Mouse (Mus musculus): ENCODE data around the gene Ypel5. TPM values are rescaled to one million over a fixed set of nuclear protein-coding genes. Genes with fewer than 3 reads are reported as not detected.

The Ypel5 gene
- total RNA-seq, 4 experiments from 2014 or later = 78.4 to 101 (median 92.9) TPM

DNA sequence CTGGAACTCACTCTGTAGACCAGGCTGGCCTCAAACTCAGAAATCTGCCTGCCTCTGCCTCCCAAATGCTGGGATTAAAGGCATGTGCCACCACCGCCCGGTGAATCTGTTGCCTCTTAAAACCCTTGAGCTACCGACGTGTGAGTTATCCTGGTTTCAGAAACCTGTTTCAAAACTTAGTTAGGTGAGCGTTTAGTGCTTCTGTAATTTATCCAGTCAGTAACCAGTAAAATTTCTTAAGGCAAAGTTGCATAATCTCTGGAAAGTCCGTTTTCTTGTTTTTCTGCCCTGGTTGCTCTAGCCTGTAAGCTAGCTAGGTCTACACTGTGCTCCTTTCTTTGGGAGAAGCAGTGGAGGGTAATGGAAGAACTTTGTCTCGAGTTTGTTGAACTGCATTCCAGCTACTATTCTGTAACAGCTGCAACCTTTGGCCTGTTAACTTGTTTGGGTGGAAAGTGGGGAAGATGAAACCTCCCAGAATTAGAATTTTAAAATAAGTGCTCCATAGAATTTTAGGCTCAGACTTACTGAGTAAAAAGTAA is 8.8 kb downstream of the Ypel5 start:
- no peak for DNase-seq

DNA sequence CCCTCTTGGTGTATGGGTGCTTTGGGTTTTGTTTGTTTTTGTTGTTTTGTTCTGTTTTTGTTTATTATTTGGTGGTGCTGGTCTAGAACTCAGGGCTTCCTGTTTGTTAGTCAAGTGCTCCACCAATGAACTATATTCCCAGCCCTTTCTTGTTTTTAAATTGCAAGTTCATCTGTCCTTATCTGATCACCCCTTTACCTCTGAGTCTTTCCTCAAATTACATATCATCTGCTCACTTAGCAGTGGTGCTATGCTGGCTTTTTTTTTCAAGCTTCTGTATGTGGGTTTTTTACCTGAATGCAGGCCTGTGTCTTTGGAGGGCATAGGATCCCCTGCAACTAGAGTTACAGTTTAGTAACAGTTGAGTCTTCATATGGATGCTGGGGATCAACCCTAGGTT is 9.3 kb downstream of the Ypel5 start:
- DNase-seq = no peak

DNA sequence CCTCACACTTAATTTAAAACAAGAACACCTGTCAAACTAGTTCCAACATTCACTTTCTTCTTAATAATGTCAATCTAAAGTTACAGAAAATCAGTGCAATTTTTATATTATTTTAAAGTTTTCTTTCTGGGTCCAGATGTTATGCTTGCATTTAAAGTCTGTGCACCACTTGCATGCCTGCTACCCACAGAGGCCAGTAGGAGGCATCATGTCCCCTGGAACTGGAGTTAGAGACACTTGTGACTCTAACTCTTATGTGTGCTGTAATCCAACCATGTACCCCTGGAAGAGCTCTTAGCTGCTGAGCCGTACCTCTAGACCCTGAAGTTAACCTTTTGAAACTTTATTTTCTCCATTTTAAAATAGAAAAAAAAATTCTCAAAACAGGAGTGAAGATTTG is 19.0 kb downstream of the Ypel5 start:
- no peak for DNase-seq

DNA sequence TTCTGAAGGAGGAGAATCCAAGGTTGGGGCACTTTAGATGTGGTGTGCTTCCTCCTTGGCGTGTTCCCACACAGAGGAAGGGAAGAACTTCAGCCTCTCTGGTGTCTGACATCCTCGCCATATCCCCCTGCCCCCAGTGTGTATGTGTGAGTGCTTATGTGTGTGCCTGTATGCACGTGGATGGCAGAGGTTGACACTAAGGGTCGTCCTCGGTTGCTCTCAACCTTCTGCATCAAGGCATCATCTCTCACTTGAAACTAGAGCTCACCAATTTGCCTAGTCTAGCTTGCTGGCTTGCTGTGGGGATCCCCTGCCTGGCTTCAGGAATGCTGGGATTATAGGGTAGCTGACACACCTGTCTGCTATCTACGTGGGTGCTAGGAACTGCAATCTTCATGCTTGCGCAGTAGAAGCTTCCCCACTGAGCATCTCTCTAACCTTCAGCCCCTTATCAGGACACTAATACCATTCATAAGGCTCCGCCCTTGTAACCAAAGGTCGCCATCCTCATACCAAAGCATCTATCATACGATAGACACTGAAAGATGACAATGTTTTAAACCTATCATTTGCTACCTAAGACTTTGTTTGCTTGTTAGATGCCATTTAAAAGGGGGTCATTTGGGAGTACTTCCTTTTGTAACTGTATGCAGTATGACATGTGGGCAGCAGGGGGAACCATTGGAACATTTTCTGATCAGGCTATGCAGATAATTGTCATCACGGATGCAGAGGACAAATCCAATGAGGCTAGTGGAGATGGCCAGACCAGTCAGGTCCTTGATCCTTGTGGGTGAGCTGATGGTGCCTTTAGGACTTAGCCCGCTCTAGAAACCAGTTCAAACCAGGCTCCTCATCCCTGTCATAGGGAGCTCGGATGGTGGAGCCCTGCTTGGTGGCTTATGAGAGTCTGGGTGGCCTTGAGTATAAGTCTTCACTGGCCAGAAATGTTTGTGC is 21.7 kb downstream of the Ypel5 start:
- no peak for DNase-seq

DNA sequence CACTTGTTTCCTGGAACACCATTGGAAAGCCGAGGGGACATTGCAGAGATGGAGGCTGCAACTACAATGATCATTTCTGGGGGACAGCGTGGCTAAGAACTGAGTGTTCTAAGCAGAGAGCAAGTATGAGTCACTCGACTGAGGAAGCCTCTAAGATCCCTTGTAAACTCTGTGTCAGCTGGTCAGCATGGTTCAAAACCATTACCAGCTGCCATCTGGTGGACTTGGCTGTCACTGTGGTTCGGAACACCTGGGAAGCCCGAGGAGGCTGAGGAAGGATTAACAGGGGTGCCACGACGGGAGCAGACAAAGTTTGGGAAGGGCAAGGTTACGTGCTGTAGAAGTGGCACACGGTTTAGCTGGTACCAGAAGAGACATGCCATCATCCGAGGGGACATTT is 27.0 kb downstream of the Ypel5 start:
- DNase-seq = no peak

DNA sequence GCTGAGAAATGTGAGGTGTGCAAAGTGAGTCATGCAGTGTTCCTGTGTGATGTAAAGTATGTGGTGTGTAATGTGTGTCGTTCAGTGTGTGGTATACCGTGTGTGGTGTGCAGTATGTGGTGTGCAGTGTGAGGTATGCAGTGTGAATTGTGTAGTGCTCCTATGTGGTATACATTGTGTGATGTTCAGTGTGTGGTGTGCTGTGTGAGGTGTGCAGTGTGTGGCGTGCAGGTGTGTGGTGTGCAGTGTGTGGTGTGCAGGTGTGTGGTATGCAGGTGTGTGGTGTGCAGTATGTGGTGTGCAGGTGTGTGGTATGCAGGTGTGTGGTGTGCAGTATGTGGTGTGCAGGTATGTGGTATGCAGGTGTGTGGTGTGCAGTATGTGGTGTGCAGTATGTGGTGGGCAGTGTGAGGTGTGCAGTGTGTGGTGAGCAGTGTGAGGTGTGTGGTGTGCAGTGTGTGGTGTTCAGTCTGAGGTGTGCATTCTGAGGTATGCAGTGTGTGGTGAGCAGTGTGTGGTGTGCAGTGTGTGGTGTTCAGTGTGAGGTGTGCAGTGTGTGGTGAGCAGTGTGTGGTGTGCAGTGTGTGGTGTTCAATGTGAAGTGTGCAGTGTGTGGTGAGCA is 30.5 kb downstream of the Ypel5 start:
- no peak for DNase-seq

DNA sequence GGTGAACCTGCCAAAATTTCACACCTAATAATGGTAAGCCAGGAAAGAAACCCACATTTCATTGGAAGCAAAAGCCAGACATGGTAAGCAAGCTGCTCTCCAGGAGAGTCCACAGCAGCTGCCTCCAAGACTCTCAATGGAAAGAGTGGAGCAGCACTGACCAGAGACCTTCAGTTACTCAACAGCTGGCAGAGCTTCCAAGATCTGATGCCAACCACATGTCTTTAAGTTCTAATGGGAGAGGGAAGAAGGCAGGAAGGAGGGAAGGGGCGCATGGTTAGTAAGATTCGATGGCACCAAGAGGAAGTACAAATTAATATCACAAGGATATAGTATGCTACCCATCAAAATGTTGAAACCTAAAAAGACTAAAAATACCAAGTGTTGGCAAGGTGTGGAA is 31.9 kb downstream of the Ypel5 start:
- DNase-seq = no peak

DNA sequence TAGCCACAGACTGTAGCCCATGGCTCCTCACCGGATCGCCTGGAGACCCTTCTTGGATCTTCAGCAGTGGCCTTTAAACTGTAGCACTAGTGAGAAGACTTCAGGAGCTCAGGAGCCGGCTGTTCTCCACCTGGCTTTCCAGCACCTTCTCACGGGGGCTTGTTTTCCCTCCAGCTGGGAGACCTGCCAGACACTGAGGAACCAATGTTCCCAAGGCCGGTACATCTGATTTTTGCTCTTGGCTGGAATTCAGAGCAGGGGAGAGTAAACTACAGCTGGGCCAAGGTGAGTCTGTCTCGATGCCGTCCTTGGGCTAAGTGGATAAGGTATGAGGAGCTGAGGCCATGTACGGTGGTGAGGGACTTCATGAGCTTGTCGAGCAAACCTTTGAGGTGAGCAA is 42.7 kb downstream of the Ypel5 start:
- no peak for DNase-seq

DNA sequence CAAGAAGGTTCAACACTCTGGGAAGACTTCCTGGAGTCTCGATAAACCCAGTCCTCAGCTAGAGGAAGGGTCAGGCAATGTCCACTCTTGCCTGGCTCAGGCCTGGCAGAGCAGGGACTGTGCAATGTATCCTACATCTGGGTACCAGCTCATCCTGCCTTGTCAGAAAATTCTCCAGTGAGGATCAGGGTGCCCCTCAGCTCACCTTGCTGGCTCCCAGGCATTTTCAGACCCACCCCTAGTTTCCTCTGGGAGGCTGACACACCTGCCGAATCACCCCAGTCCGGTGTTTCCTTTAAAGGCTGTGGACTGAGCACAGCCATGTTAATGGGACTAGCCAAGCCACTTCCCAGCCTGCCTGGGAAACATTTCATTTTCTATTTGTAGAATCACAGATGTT is 43.9 kb downstream of the Ypel5 start:
- DNase-seq = no peak

DNA sequence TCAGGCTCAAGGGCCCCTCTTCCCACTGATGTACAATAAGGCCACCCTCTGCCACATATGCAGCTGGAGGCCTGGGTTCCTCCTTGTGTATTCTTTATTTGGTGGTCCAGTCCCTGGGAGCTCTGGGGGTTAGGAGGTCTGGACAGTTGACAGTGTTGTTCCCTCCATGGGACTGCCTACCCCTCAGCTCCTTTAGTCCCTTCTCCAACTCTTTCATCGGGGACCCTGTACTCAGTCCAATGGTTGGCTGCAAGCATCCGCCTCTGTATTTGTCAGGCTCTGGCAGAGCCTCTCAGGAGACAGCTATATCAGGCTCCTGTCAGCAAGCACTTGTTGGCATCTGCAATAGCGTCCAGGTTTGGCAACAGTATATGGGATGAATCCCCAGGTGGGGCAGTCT is 44.8 kb downstream of the Ypel5 start:
- DNase-seq = no peak

DNA sequence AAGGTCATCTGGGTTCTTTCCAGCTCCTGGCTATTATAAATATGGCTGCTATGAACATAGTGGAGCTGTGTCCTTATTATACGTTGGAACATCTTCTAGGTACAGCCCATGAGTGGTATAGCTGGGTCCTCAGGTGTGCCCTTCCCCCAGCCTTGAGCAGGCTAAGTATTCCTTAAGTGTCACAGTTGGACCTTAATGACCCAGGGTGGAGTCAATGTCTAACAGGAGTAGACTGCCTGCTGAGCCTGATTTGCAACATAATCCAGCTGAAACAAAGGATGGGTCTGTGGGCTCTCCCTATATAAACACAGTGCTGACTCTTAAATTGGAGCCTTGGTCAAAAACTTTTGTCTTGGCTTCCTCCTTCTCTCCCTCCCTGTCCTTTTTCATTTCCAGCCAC is 45.6 kb downstream of the Ypel5 start:
- no peak for DNase-seq

DNA sequence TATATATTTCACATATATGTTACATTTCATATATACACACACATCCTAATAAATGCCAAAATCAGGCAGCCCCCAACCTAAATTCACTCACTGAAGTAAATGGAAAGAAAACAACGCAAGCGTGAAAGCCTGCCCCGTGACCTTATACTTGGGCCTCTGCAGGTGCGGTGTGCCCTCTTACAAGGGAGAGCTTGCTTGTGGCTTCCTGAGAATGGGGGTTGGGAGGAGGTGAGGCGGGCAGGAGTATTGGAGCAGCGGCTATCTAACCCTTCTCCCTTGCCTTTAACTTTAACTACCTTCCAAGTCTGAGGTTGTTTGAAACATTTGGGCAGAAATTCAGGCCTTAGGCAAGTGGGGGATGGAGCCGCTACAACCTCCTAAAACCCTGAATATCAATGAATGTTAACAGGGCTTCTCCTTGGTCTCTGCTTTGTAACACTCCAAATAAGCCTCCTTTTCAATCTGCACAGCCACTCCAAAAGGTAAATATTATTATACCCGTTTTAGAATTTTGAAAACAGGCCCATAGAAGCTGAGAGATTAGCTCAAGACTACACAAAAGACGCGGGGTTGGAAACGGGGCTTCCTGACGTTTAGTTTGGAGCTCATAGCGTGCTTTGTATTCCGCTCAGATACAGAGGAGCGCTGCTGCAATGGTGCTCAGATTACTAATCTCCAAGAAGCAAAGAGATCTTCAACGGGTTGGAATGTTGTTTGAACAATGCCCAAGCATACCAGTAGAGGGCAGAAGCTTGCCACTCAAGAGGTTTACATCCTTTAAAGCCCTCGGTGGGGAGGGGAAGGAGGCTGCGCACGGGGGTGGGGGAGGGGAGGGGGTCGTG is 53.5 kb downstream of the Ypel5 start:
- DNase-seq = peak; percentile 33

DNA sequence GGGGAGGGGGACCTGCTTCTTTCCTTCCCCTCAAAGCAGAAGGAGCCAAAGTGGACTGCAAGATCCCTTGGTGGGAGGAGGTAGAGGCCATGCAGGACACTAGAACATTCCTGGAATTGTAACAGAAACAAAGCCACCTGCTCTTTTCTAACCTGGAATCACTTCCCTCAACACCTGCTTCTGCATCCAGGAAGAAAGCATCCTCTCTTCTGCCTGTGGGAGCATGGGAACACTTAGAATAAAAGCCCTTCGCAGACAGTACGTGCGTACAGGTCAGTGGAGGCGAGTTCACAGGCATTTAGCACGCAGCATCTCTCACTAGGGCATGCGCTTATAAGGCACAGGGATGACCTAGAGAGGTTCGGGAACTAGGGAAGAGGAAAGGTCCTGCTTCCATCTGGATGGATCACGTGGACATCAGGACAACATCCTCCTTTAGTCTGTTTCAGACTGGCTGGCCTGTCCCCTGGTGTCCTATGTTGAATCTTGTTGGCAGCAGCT is 54.2 kb downstream of the Ypel5 start:
- DNase-seq = no peak

DNA sequence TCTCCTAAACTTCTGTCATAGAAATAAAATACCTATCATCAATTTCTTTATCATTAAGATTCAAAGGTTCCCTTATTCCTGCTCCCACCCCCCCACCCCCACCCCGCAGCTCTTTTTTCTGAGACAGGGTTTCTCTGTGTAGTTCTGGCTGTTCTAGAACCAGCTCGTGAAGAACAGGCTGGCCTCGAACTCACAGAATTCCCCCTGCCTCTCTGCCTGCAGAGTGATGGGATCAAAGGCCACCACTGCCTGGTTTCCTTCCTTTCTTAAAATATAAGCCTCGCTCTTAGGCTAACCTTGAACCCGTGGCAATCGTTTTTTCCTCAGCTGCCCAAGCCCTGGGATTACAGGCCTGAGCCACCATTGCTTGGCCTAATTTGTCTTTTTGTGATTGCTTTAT is 55.3 kb downstream of the Ypel5 start:
- DNase-seq = no peak

DNA sequence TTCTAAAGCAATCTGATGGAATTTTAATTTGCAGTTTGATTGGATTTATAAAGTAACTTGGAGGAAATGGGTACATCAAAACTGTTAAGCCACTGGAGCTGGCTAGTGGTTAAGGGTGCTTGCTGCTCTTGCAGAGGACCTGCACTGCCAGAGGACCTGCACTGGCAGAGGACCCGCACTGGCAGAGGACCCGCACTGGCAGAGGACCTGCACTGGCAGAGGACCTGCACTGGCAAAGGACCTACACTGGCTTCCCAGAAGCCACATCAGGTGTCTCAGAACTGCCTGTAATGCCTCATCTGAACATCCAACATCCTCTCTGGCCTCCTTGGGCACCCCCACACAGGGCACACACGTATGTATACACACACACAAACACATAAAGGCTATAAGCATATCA is 59.3 kb downstream of the Ypel5 start:
- DNase-seq = no peak

DNA sequence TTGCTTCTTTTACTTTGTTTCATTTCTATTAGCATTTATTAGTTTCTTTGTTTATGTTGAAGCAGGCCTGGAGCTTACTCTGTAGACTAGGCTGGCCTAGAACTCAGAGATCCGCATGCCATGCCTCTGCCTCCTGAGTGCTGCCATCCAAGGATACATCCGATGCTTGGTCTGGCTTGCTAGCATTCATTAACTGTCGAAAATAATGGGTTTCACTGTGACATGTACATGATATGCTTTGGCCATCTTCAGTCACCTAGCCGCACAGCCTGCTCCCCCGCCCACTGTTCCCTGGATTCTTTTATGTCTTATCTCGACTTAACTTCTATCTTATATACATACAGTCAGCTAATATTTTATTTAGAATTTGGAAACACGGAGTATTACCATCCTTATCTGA is 60.8 kb downstream of the Ypel5 start:
- DNase-seq = no peak

DNA sequence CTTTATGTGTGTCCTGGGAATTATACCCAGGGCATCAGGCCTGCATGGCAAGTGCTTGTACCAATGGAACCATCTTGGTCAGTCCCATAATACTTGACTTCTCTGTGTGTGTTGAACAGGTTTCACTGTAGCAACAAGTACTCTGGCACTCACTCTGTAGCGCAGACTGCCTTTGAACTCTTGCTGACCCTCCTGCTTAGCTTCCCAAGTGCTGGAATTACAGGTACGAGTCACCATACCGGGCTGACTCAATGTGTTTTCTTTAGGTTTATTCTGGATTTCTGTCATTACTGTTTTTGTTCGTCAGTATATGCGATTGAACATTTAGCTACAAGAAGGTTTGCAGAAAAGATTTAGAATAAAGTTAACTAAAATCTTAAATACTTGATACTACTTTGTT is 61.7 kb downstream of the Ypel5 start:
- no peak for DNase-seq

DNA sequence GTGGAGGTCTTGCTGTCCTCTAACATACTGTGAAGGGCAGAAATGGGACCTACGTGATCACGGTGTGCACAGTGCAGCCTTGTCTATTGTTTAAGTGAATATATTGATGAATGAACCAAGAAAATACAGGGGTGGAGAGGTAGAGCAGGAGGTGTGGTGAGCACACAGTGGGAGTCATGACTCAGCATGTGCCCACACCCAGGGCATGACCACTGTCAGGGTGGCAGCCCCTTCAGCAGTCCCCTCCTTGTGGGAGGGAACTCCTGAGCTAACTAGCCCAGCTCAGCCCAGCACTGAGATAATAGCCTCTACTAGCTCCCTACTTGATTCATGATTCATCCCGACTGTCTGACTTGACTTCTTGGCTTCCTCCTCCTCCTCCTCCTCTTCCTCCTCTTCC is 62.5 kb downstream of the Ypel5 start:
- no peak for DNase-seq

Data from adrenal gland, adult 8-10 months (tissue).